Mouse (Mus musculus): Measurements from ENCODE around the gene Tmem63c. TPM values are rescaled to one million over a fixed set of nuclear protein-coding genes. Genes with fewer than 3 reads are reported as not detected.

Gene Tmem63c
- polyA plus RNA-seq, 1 experiment = 1.2 TPM

- no peak for DNase-seq (ENCODE audit: low read depth in 1 of 2, low spot score in 2 of 2)
- no peaks in the 10 kb centered on the region; the same call in 1 of the 2 replicates for H3K4me1 ChIP-seq (ENCODE audit: control insufficient read depth, insufficient read depth, insufficient read length)
- TF ChIP-seq POLR2A (IDR thresholded peaks at IDR 0.05; ENCODE audit: low read depth, low read length) = no peak
- TF ChIP-seq CTCF (IDR thresholded peaks at IDR 0.05; ENCODE audit: extremely low read depth, insufficient read depth, insufficient read length, insufficient replicate concordance) = no peak
- H3K27ac ChIP-seq (ENCODE audit: insufficient read depth, low read length) = no peak within 1 kb of the TSS
- H3K4me3 ChIP-seq (ENCODE audit: extremely low read depth, insufficient read depth, insufficient read length) = no peak within 1 kb of the TSS
- WGBS = 5% methylated on average over 63 of the region's 68 CpGs
- H3K27me3 ChIP-seq (ENCODE audit: control insufficient read depth, insufficient read depth, low read length) = peaks cover 10% of the 10 kb centered on the region; the same call in 1 of the 2 replicates
- H3K36me3 ChIP-seq (ENCODE audit: control insufficient read depth, insufficient read depth, low read length) = no peaks in the 10 kb centered on the region
Measured at GRCm38 (mm10) chr12:86989890-86990754, 31.0 kb upstream of the Tmem63c start, which contains the start of gene Zdhhc22. TSS of gene Zdhhc22 (minus strand) at chr12:86990430.

- TF ChIP-seq CTCF (IDR thresholded peaks at IDR 0.05; ENCODE audit: extremely low read depth, insufficient read depth, insufficient read length, insufficient replicate concordance) (no peak), POLR2A (IDR thresholded peaks at IDR 0.05; ENCODE audit: low read depth, low read length) (no peak)
- Histone ChIP-seq H3K27me3 (ENCODE audit: control insufficient read depth, insufficient read depth, low read length) (peaks cover 10% of the 10 kb centered on the region; the same call in 1 of the 2 replicates), H3K27ac (ENCODE audit: insufficient read depth, low read length) (no peak overlapping the region), H3K4me3 (ENCODE audit: extremely low read depth, insufficient read depth, insufficient read length) (no peak overlapping the region), H3K36me3 (ENCODE audit: control insufficient read depth, insufficient read depth, low read length) (no peaks in the 10 kb centered on the region), H3K4me1 (ENCODE audit: control insufficient read depth, insufficient read depth, insufficient read length) (no peaks in the 10 kb centered on the region; the same call in 1 of the 2 replicates)
- 41% methylated on average over 2 of the region's 2 CpGs for WGBS
- DNase-seq (ENCODE audit: low read depth in 1 of 2, low spot score in 2 of 2) = no peak
Measured at GRCm38 (mm10) chr12:86990755-86991110, 30.4 kb upstream of the Tmem63c start.

GRCm38 (mm10) chr12:86994166-86994565 lies 27.0 kb upstream of the Tmem63c start:
- TF ChIP-seq CTCF (IDR thresholded peaks at IDR 0.05; ENCODE audit: extremely low read depth, insufficient read depth, insufficient read length, insufficient replicate concordance) (no peak), POLR2A (IDR thresholded peaks at IDR 0.05; ENCODE audit: low read depth, low read length) (no peak)
- Histone ChIP-seq H3K36me3 (ENCODE audit: control insufficient read depth, insufficient read depth, low read length) (no peaks in the 10 kb centered on the region), H3K4me3 (ENCODE audit: extremely low read depth, insufficient read depth, insufficient read length) (no peak overlapping the region), H3K4me1 (ENCODE audit: control insufficient read depth, insufficient read depth, insufficient read length) (no peaks in the 10 kb centered on the region; the same call in 1 of the 2 replicates), H3K27me3 (ENCODE audit: control insufficient read depth, insufficient read depth, low read length) (peaks cover 8% of the 10 kb centered on the region; the same call in 1 of the 2 replicates), H3K27ac (ENCODE audit: insufficient read depth, low read length) (no peak overlapping the region)
- no peak for DNase-seq (ENCODE audit: low read depth in 1 of 2, low spot score in 2 of 2)
- 43% methylated on average over 4 of the region's 4 CpGs for WGBS

GRCm38 (mm10) chr12:86994776-86995175 lies 26.4 kb upstream of the Tmem63c start:
- H3K27ac ChIP-seq (ENCODE audit: insufficient read depth, low read length) = no peak overlapping the region
- H3K27me3 ChIP-seq (ENCODE audit: control insufficient read depth, insufficient read depth, low read length) = peaks cover 7% of the 10 kb centered on the region; the same call in 1 of the 2 replicates
- H3K4me3 ChIP-seq (ENCODE audit: extremely low read depth, insufficient read depth, insufficient read length) = no peak overlapping the region
- WGBS = 51% methylated on average over 3 of the region's 3 CpGs
- no peaks in the 10 kb centered on the region for H3K36me3 ChIP-seq (ENCODE audit: control insufficient read depth, insufficient read depth, low read length)
- no peak for TF ChIP-seq POLR2A (IDR thresholded peaks at IDR 0.05; ENCODE audit: low read depth, low read length)
- no peak for TF ChIP-seq CTCF (IDR thresholded peaks at IDR 0.05; ENCODE audit: extremely low read depth, insufficient read depth, insufficient read length, insufficient replicate concordance)
- no peaks in the 10 kb centered on the region; the same call in 1 of the 2 replicates for H3K4me1 ChIP-seq (ENCODE audit: control insufficient read depth, insufficient read depth, insufficient read length)
- DNase-seq (ENCODE audit: low read depth in 1 of 2, low spot score in 2 of 2) = no peak

- H3K27me3 ChIP-seq (ENCODE audit: control insufficient read depth, insufficient read depth, low read length) = no peaks in the 10 kb centered on the region
- no peaks in the 10 kb centered on the region for H3K36me3 ChIP-seq (ENCODE audit: control insufficient read depth, insufficient read depth, low read length)
- H3K27ac ChIP-seq (ENCODE audit: insufficient read depth, low read length) = no peak overlapping the region
- no peaks in the 10 kb centered on the region for H3K4me1 ChIP-seq (ENCODE audit: control insufficient read depth, insufficient read depth, insufficient read length)
- no peak overlapping the region for H3K4me3 ChIP-seq (ENCODE audit: extremely low read depth, insufficient read depth, insufficient read length)
- WGBS = 74% methylated on average over 6 of the region's 6 CpGs
- no peak for DNase-seq (ENCODE audit: low read depth in 1 of 2, low spot score in 2 of 2)
- TF ChIP-seq CTCF (IDR thresholded peaks at IDR 0.05; ENCODE audit: extremely low read depth, insufficient read depth, insufficient read length, insufficient replicate concordance) (no peak), POLR2A (IDR thresholded peaks at IDR 0.05; ENCODE audit: low read depth, low read length) (no peak)
Measured at GRCm38 (mm10) chr12:86995931-86996330, 25.2 kb upstream of the Tmem63c start.

GRCm38 (mm10) chr12:86998699-86999098 lies 22.4 kb upstream of the Tmem63c start:
- Histone ChIP-seq H3K4me1 (ENCODE audit: control insufficient read depth, insufficient read depth, insufficient read length) (no peaks in the 10 kb centered on the region), H3K27me3 (ENCODE audit: control insufficient read depth, insufficient read depth, low read length) (no peaks in the 10 kb centered on the region), H3K27ac (ENCODE audit: insufficient read depth, low read length) (no peak overlapping the region), H3K36me3 (ENCODE audit: control insufficient read depth, insufficient read depth, low read length) (no peaks in the 10 kb centered on the region), H3K4me3 (ENCODE audit: extremely low read depth, insufficient read depth, insufficient read length) (no peak overlapping the region)
- TF ChIP-seq CTCF (IDR thresholded peaks at IDR 0.05; ENCODE audit: extremely low read depth, insufficient read depth, insufficient read length, insufficient replicate concordance) (no peak), POLR2A (IDR thresholded peaks at IDR 0.05; ENCODE audit: low read depth, low read length) (no peak)
- no peak for DNase-seq (ENCODE audit: low read depth in 1 of 2, low spot score in 2 of 2)
- 88% methylated on average over 4 of the region's 4 CpGs for WGBS
